Mouse (Mus musculus) mature B cell (primary cell): ENCODE results near the gene Hvcn1.

Experiments used
- in situ Hi-C: fragments of 300-500 bp; cut with MboI; formaldehyde crosslinking; loops from 2 replicates; pipeline ENCODE4 v1.14.3; 2019

The Hvcn1 gene

DNA sequence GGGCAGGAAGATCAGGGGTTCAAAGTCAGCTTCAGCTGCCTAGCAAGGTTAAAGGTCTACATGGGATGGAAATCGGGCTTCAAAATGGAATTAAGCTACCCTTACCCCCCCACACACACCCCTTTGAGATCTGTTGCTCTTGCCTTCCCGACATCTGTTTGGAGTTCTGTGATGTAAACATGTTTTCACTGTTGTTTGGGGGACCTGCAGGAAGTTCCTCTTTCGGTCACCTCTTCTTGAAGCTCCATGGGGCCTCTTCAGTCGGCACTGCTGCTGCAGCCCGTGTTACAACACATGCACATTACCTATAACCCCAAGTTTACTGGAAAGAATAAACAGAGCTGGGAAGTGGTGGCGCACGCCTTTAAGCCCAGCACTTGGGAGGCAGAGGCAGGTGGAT is 60.5 kb downstream of the Hvcn1 start:
- in situ Hi-C loops = no loop called here

DNA sequence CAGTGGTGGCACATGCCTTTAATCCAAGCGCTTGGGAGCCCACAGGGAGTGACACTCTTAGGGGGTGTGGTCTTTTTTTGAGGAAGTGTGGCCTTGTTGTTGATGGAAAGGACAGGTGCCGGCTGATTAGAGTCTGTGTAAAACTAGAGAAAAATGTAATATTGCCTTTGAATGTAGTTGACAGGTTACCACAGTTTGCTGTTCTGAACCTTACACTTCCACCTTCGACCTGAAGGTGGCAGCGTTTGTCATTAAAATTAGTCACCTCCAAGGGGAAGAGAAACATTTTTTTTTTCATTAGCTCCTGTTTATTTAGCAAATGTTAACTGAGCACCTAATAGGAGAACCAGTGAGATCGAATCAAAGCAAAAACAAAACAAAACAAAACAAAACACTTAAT is 61.3 kb downstream of the Hvcn1 start:
- in situ Hi-C loops = no loop called here

DNA sequence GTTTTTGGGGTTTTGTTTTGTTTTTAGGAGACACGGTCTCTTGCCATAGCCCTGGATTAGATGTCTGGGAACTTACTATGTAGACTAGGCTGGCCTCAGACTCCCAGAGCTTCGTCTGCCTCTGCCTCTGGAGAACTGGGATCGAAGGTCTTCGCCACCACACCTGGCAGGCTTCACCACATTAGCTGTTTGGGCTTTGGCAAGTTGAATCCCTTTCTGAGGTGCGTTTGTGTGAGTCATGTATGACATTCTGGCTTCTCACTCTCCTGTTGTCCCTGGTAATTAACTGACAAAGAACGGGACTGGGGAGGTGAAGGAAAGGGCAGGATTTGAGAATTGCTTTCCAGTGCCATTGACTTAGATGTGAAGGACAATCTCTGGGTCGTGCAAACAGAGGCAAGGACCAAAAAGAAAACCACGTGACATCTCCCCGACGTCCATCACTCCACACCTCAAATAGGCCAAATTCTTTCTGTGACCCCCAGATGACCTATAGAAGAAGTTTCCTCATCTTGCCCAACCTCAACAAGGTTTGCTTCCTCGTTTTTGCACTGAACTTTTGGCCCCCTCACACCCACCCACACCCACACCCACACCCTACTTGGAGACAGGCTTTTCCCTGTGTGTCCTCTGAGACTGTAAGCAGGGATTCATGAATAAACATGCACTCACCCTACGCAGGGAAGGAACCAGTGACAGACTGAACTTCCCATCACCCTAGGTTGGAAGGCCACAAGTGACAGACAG is 62.4 kb downstream of the Hvcn1 start:
- in situ Hi-C loops = no loop called here

DNA sequence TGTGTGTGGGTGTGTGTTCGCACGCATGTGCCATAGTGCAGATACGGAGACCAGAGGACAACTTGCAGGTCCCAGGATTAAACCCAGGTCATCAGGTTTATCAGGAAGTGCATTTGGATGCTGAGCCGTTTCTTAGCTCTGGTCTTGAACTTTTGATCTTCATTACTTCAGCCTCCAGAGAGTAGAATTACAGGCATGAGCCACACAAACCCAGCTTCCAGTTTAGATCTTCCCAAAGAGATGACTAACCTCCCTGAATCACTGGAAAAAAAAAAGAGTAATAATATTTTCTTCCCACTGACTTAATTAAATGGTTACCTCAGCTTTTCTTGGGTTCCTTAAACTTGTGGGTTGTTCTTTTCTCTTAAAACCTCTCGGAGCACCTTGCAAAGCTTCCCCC is 66.2 kb downstream of the Hvcn1 start:
- in situ Hi-C loops = no loop called here

DNA sequence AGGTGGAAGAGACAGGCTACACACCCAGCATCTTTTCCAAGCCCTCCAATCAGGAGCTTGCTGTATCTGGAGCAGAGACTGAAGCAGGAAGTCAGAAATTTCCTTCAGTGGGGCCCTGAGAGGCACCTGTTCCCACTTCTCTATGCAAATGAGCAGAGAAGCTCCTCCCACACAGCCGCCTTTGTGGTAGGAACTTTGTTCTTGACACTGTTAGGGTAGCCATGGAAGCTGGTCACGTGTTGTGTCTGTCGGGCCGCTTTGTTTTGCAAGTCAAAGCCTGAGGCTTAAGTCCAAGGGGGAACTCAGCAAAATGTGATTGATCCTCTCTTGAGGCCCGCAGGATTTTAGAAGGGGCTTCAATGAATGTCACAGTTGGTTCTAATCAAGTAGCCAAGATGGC is 68.2 kb downstream of the Hvcn1 start:
- in situ Hi-C loops = no loop called here

DNA sequence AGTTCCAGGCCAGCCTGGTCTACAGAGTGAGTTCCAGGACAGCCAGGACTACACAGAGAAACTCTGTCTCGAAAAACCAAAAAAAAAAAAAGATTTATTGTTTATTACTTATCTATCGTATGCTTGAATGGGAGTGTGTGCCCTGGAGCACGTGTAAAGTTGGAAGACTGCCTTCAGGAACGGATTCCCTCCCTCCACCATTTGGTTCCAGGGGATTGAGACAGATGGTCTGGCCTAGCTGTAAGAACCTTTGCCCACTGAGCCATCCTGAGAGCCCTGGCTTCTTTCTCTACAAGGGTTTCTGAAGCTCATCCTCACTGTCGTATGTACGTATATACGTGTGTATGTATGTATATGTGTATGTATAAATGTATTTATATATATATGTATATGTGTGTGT is 72.3 kb downstream of the Hvcn1 start:
- in situ Hi-C loops = no loop called here

GRCm38 (mm10) chr5:122279799-122280421 is 73.3 kb downstream of the Hvcn1 start:
- in situ Hi-C loops = no loop called here

DNA sequence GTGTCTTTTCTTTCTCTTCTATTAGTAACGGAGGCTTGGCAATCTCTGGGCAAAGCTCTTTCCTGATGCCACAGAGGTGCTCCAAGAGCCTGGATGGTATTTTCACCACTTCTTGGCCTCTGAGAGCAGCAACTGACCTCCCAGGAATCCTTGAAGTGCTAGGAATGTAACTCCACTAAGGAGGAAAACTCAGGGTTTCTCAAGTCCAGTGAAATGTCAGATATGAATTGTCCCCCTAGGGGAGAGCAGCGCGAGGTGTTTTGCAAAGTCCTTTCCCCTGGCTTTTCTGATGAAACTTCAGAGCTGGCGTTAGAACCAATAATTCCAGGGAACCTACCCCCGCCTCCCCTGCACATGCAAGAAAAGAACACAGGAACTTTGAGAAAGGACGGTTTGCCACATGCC is 73.8 kb downstream of the Hvcn1 start:
- in situ Hi-C loops = no loop called here

GRCm38 (mm10) chr5:122280827-122281462 is 74.3 kb downstream of the Hvcn1 start:
- in situ Hi-C loops = no loop called here

DNA sequence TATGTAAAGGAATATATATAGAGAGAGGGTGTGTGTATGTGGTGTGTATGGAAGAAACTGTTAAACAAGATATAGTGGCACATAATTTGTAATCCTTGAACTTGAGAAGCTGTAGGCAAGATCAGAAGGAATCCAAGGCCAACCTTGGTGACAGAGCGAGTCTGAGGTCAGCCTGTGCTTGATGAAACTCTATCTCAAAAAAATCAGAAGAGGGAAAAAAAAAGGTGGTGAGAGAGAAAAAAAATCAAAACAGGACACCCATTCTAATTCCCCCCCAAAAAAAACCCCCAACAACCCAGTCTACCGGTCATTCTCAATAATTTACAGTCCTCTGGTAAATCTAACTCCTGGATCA is 77.2 kb downstream of the Hvcn1 start:
- in situ Hi-C loops = no loop called here

GRCm38 (mm10) chr5:122284183-122285028 is 77.8 kb downstream of the Hvcn1 start, which contains the start of gene Pptc7:
Pptc7 (plus strand) TSS chr5:122284365.
- in situ Hi-C loops = no loop called here

DNA sequence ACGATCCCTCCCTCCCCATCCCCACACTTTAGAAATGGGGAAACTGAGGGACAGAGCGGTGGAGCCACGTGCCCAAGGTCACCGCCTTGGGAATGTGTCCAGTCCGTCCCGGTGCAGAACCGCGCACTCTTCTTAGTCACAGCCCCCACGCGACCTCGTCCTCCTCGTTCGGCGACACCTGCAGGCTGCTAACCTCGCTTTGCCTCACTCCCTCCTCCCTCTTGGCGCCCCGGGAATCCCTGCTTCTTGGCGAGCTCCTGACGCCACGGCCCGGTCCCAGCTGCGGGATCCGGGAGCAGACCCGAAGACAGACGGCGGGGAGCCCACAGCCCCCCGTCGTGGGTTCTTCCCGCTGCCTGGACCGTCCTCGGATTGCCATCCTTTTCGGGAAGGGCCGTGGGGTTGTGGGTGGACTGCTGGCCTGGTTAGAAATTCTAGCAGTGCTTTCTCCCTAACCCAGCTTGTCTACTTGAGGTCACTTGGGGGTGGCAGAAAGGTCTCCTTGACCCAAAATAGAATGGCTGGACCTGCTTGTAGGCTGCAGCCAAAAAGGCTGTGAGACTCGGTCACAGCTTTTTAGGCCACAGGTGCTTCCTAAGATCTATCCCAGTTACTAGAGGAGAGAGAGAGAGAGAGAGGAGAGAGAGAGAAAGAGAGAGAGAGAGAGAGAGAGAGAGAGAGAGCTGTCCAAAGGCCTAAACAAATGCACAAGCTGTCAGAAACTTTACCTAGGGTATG is 78.6 kb downstream of the Hvcn1 start:
- in situ Hi-C loops = no loop called here

DNA sequence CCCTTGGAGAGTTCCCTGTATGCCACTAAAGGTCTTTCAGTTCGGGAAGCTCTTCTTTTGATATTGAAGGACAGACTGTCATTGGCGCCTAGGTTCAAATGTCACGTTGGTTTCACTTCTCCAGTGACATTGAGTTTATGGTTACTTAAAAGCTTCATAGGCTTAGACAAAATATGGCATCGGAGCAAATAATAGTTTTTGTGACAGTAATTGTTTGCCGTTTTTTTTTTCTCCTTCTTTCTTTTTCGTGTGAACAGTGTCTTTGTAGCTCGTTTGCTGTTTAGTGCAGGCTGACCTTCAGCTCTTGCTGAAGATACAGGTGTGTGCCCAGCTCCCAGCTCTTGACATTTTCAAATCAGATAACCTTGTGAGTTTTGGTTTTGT is 79.2 kb downstream of the Hvcn1 start:
- in situ Hi-C loops = no loop called here

- in situ Hi-C loops = no loop called here
Measured at GRCm38 (mm10) chr5:122286191-122286590, 79.6 kb downstream of the Hvcn1 start.

GRCm38 (mm10) chr5:122287026-122287425 is 80.4 kb downstream of the Hvcn1 start:
- in situ Hi-C loops = no loop called here

DNA sequence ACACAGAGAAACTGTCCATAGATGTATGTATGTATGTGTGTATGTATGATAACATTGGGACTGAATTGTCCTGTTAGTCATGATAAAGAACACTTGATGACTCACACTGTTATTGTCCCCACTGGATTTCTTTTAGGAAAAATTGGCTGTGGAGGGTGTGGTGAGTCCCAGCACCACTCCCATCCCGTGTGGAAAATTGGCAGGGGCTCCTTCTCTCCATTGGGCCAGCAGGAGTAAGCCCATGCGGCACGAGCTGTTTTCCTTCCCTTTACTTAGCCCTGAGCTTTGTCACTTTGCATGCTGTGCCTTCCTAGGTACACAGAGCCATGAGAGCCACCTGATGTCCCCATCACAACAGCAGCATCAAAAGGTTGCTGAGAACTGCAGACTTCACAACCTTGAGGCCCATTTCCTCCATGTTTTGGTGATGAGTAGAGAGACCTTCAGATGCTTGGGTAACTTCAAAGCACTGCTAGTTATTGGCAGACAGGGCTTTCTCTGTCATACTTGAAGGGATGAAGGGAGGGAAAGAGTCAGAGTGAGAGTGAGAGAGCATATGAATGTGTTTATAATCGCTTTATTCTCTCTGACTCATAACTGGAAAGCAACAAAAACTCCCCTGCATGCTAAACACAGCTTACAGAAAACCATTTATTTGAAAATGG is 81.7 kb downstream of the Hvcn1 start:
- in situ Hi-C loops = no loop called here

DNA sequence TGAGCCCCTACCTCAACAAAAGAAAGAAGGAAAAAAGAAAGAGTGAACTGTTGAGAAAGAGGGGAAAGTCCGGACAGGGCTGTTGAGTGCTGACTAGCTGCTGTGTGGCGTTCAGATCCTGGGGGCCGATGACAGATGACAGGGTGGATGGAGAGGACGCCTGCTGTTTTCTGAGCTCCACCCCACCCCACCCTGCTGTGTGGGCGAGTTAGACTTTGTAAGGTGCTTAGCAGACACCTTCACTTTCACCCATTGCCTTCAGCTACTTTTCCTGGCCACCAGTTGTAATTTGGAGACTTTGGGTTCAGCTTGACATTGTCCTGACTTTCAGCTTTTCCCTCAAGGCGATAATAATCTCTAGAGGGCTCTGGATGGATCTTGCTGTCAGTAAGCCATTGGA is 84.5 kb downstream of the Hvcn1 start:
- in situ Hi-C loops = no loop called here
